Comparison of ENCODE assay signal across 7 mouse cellular contexts in genomic region chr7:7277966-7278567, GRCm38 (mm10). TPM values are rescaled to one million over a fixed set of nuclear protein-coding genes. Genes with fewer than 3 reads are reported as not detected.
A peak's percentile ranks its signal among the peaks of the same experiment; 100 is the strongest.
DNase-seq lines count a peak whose midpoint lies in the region; ATAC-seq and TF ChIP-seq lines count a peak whose summit lies in the region.
"Not testable (repeated sequence)": the region's sequence is repeated elsewhere in the genome, so short reads cannot be mapped to it uniquely, and the experiment has no call there.

Gene Gm45844 (minus strand): TSS chr7:7278289.

- WGBS in embryonic facial prominence, embryonic 11.5 days: 46% methylated on average over 45 of the region's 45 CpGs
- WGBS in limb, embryonic 11.5 days: 48% methylated on average over 45 of the region's 45 CpGs
- 45% methylated on average over 45 of the region's 45 CpGs for WGBS in midbrain, embryonic 13.5 days
- WGBS in small intestine, adult 2 months: 40% methylated on average over 45 of the region's 45 CpGs

- peak; percentile 100 for ATAC-seq in embryonic facial prominence, embryonic 11.5 days (replicated peaks; ENCODE audit: insufficient number of reproducible peaks, low FRiP score, low TSS enrichment, low read depth)
- ATAC-seq in limb, embryonic 11.5 days (ENCODE audit: insufficient number of reproducible peaks, low FRiP score, low TSS enrichment, low read depth): peak; percentile 100
- peak; percentile 100 for ATAC-seq in midbrain, embryonic 13.5 days

- peak; percentile 99 for TF ChIP-seq CTCF in small intestine, adult 2 months (IDR thresholded peaks at IDR 0.05; ENCODE audit: extremely low read depth, insufficient read length, insufficient replicate concordance, low read depth, low read length)

- not testable (repeated sequence) for H3K36me3 ChIP-seq in embryonic facial prominence, embryonic 11.5 days (replicated peaks; ENCODE audit: control insufficient read depth, insufficient read depth, low read depth, low read length); limb, embryonic 11.5 days (ENCODE audit: control insufficient read depth, insufficient read depth, low read length); small intestine, adult 2 months (ENCODE audit: control insufficient read depth, insufficient read depth, low read length)
- peaks cover 11% of the 10 kb centered on the region for H3K36me3 ChIP-seq in midbrain, embryonic 13.5 days

- peak within 1 kb of the TSS; percentile 25 for H3K4me3 ChIP-seq in embryonic facial prominence, embryonic 11.5 days (ENCODE audit: low read depth, low read length)
- peak within 1 kb of the TSS; percentile 10; the same call in 1 of the 2 replicates for H3K4me3 ChIP-seq in limb, embryonic 11.5 days (ENCODE audit: low read depth, low read length)
- peak within 1 kb of the TSS; percentile 36 for H3K4me3 ChIP-seq in midbrain, embryonic 13.5 days (replicated peaks)
- peak within 1 kb of the TSS; percentile 68 for H3K4me3 ChIP-seq in small intestine, adult 2 months (ENCODE audit: low read depth, low read length)

- H3K4me1 ChIP-seq in embryonic facial prominence, embryonic 11.5 days (ENCODE audit: control insufficient read depth, insufficient read depth, low read length); limb, embryonic 11.5 days (ENCODE audit: control insufficient read depth, insufficient read depth, low read length); midbrain, embryonic 13.5 days (replicated peaks); small intestine, adult 2 months (ENCODE audit: control insufficient read depth, insufficient read depth, insufficient read length, low read length): not testable (repeated sequence)

- H3K4me2 ChIP-seq in embryonic facial prominence, embryonic 11.5 days (ENCODE audit: low read depth, low read length): peak within 1 kb of the TSS; percentile 26; the same call in 1 of the 2 replicates
- peak within 1 kb of the TSS; percentile 15; the same call in 1 of the 2 replicates for H3K4me2 ChIP-seq in limb, embryonic 11.5 days (ENCODE audit: low read depth, severe bottlenecking)
- H3K4me2 ChIP-seq in midbrain, embryonic 13.5 days (replicated peaks): peak within 1 kb of the TSS; percentile 27

- not testable (repeated sequence) for H3K9me3 ChIP-seq in embryonic facial prominence, embryonic 11.5 days (replicated peaks; ENCODE audit: control insufficient read depth, low read length); limb, embryonic 11.5 days (ENCODE audit: control insufficient read depth, low read length); midbrain, embryonic 13.5 days

- not testable (repeated sequence) for TF ChIP-seq POLR2A in small intestine, adult 2 months (IDR thresholded peaks at IDR 0.05; ENCODE audit: low read depth, low read length)

- not testable (repeated sequence) for H3K27me3 ChIP-seq in embryonic facial prominence, embryonic 11.5 days (ENCODE audit: control insufficient read depth, insufficient read depth, low read length); limb, embryonic 11.5 days (ENCODE audit: control insufficient read depth, insufficient read depth, low read length); midbrain, embryonic 13.5 days; small intestine, adult 2 months (ENCODE audit: control insufficient read depth, insufficient read depth, low read length)

- DNase-seq in adrenal gland, adult 18-20 months (ENCODE audit: low spot score in 2 of 2): peak; percentile 84 to 87
- peak; percentile 59 for DNase-seq in embryonic facial prominence, embryonic 11.5 days (ENCODE audit: low spot score)
- peak; percentile 99 for DNase-seq in heart, adult 11 months
- peak; percentile 93 for DNase-seq in kidney, adult 18-20 months
- peak; percentile 83 for DNase-seq in limb, embryonic 11.5 days (ENCODE audit: low spot score)

- peak within 1 kb of the TSS; percentile 52; the same call in 1 of the 2 replicates for H3K27ac ChIP-seq in embryonic facial prominence, embryonic 11.5 days (replicated peaks; ENCODE audit: low read depth, low read length)
- not testable (repeated sequence) for H3K27ac ChIP-seq in limb, embryonic 11.5 days (replicated peaks; ENCODE audit: low read depth, low read length); small intestine, adult 2 months (ENCODE audit: insufficient read depth, low read depth, low read length)
- H3K27ac ChIP-seq in midbrain, embryonic 13.5 days: peak within 1 kb of the TSS; percentile 19

- H3K9ac ChIP-seq in embryonic facial prominence, embryonic 11.5 days (replicated peaks; ENCODE audit: low read length); limb, embryonic 11.5 days (ENCODE audit: low read length): not testable (repeated sequence)
- H3K9ac ChIP-seq in midbrain, embryonic 13.5 days (replicated peaks): peak within 1 kb of the TSS; percentile 1; the same call in 1 of the 2 replicates

RNA-seq across cellular contexts. Expression of gene Gm45844, which starts in this region (rescaled TPM):
- total RNA-seq in adrenal gland, adult 18-20 months (2021): 1 to 10 TPM; 3.0 to 4.0 TPM
- polyA plus RNA-seq in embryonic facial prominence, embryonic 11.5 days (2014; fragmentation: Nextera tagmentation; extraction: Ambion mirVana): 2.5 and 3.0 TPM in 2 replicates
- polyA plus RNA-seq in limb, embryonic 11.5 days (2014; fragmentation: Nextera tagmentation; extraction: Ambion mirVana): 2.5 and 2.6 TPM in 2 replicates
- polyA plus RNA-seq in midbrain, embryonic 13.5 days (2015; fragmentation: Nextera tagmentation; extraction: Ambion mirVana): 4.6 and 6.0 TPM in 2 replicates
- 0.23 TPM in 1 of 2 replicates, not detected in the other for polyA plus RNA-seq in small intestine, adult 2 months (2012; rRNA removed)

Comparison
In these comparisons a context has a peak if more than half of its experiments do, and no peak if none do; other contexts are left out.
1. H3K4me3 ChIP-seq: peak in every context shown above with its lines; median percentile 68 in small intestine, adult 2 months; 36 in midbrain, embryonic 13.5 days; 25 in embryonic facial prominence, embryonic 11.5 days; 10 in limb, embryonic 11.5 days.